23 mouse cellular contexts compared by ENCODE assay signal in genomic region chr11:25167939-25168338, GRCm38 (mm10).
DNase-seq lines count a peak whose midpoint lies in the region; ATAC-seq and TF ChIP-seq lines count a peak whose summit lies in the region.
"Had no signal": no experiment of that assay in that cellular context is flagged by ENCODE, and none has a peak within 500 bp of the region (broad histone marks: within the 10 kb centered on the region; RNA-seq: fewer than 3 reads in every experiment).

No protein-coding gene starts in this region.

- H3K4me3 ChIP-seq in forebrain, embryonic 14.5 days (ENCODE audit: low read depth, low read length) = no peak overlapping the region
- no peak overlapping the region for H3K4me3 ChIP-seq in forebrain, embryonic 12.5 days (replicated peaks)
- H3K4me3 ChIP-seq in midbrain, embryonic 11.5 days (ENCODE audit: low read depth, low read length) = no peak overlapping the region
- no peak overlapping the region for H3K4me3 ChIP-seq in midbrain, embryonic 14.5 days (replicated peaks; ENCODE audit: low read depth, low read length)
- H3K4me3 ChIP-seq in forebrain, postnatal 0 days (ENCODE audit: low read depth, low read length) = no peak overlapping the region
- H3K4me3 ChIP-seq in heart, embryonic 10.5 days = no peak overlapping the region
- H3K4me3 ChIP-seq: embryonic facial prominence, embryonic 10.5 days; embryonic facial prominence, embryonic 12.5 days had no signal

- H3K4me2 ChIP-seq in forebrain, embryonic 14.5 days (ENCODE audit: low read length) = no peak overlapping the region
- H3K4me2 ChIP-seq in forebrain, embryonic 12.5 days = no peak overlapping the region
- H3K4me2 ChIP-seq in midbrain, embryonic 11.5 days = no peak overlapping the region
- H3K4me2 ChIP-seq in midbrain, embryonic 14.5 days (ENCODE audit: low read length) = no peak overlapping the region
- no peak overlapping the region for H3K4me2 ChIP-seq in forebrain, postnatal 0 days (ENCODE audit: low read depth)
- H3K4me2 ChIP-seq: embryonic facial prominence, embryonic 12.5 days had no signal

- H3K4me1 ChIP-seq in forebrain, embryonic 14.5 days (ENCODE audit: control insufficient read depth, insufficient read depth, low read length) = no peaks in the 10 kb centered on the region
- H3K4me1 ChIP-seq in forebrain, embryonic 12.5 days = no peaks in the 10 kb centered on the region
- no peaks in the 10 kb centered on the region for H3K4me1 ChIP-seq in midbrain, embryonic 11.5 days (ENCODE audit: control insufficient read depth, insufficient read depth, low read length)
- H3K4me1 ChIP-seq in midbrain, embryonic 14.5 days (ENCODE audit: control insufficient read depth, insufficient read depth, low read length) = no peaks in the 10 kb centered on the region
- no peaks in the 10 kb centered on the region for H3K4me1 ChIP-seq in forebrain, postnatal 0 days (ENCODE audit: insufficient read depth)
- no peaks in the 10 kb centered on the region for H3K4me1 ChIP-seq in heart, embryonic 10.5 days
- H3K4me1 ChIP-seq: embryonic facial prominence, embryonic 10.5 days; embryonic facial prominence, embryonic 12.5 days had no signal

- no peaks in the 10 kb centered on the region for H3K9me3 ChIP-seq in forebrain, embryonic 14.5 days (replicated peaks; ENCODE audit: control insufficient read depth, low read length)
- no peaks in the 10 kb centered on the region for H3K9me3 ChIP-seq in forebrain, embryonic 12.5 days
- no peaks in the 10 kb centered on the region for H3K9me3 ChIP-seq in midbrain, embryonic 11.5 days (ENCODE audit: control insufficient read depth, low read length)
- H3K9me3 ChIP-seq in midbrain, embryonic 14.5 days (ENCODE audit: control insufficient read depth, low read length) = no peaks in the 10 kb centered on the region
- H3K9me3 ChIP-seq in forebrain, postnatal 0 days (ENCODE audit: low read length) = no peaks in the 10 kb centered on the region
- no peaks in the 10 kb centered on the region for H3K9me3 ChIP-seq in heart, embryonic 10.5 days
- H3K9me3 ChIP-seq: embryonic facial prominence, embryonic 10.5 days; embryonic facial prominence, embryonic 12.5 days; G1E had no signal

- no peak for TF ChIP-seq POLR2A in brain, embryonic 14.5 days (IDR thresholded peaks at IDR 0.05; ENCODE audit: borderline replicate concordance, extremely low read depth, insufficient read depth, insufficient read length, poor library complexity, severe bottlenecking)

- no peak overlapping the region for H3K9ac ChIP-seq in forebrain, embryonic 14.5 days (ENCODE audit: low read length)
- H3K9ac ChIP-seq in forebrain, embryonic 12.5 days = no peak overlapping the region
- H3K9ac ChIP-seq in midbrain, embryonic 11.5 days (ENCODE audit: low read length) = no peak overlapping the region
- no peak overlapping the region for H3K9ac ChIP-seq in midbrain, embryonic 14.5 days (replicated peaks; ENCODE audit: low read length)
- no peak overlapping the region for H3K9ac ChIP-seq in forebrain, postnatal 0 days
- H3K9ac ChIP-seq: embryonic facial prominence, embryonic 12.5 days had no signal

- H3K27ac ChIP-seq in forebrain, embryonic 14.5 days (ENCODE audit: low read depth, low read length) = no peak overlapping the region
- H3K27ac ChIP-seq in forebrain, embryonic 12.5 days = no peak overlapping the region
- no peak overlapping the region for H3K27ac ChIP-seq in midbrain, embryonic 11.5 days (ENCODE audit: low read depth, low read length)
- no peak overlapping the region for H3K27ac ChIP-seq in midbrain, embryonic 14.5 days (replicated peaks; ENCODE audit: low read depth, low read length)
- peak overlapping the region; percentile 55; the same call in 1 of the 2 replicates for H3K27ac ChIP-seq in forebrain, postnatal 0 days (ENCODE audit: low read depth, low read length)
- H3K27ac ChIP-seq in heart, embryonic 10.5 days = no peak overlapping the region
- H3K27ac ChIP-seq: embryonic facial prominence, embryonic 10.5 days; embryonic facial prominence, embryonic 12.5 days had no signal

- no peaks in the 10 kb centered on the region for H3K27me3 ChIP-seq in forebrain, embryonic 14.5 days (replicated peaks; ENCODE audit: control insufficient read depth, insufficient read depth, low read length)
- no peaks in the 10 kb centered on the region for H3K27me3 ChIP-seq in forebrain, embryonic 12.5 days
- no peaks in the 10 kb centered on the region for H3K27me3 ChIP-seq in midbrain, embryonic 11.5 days (ENCODE audit: control insufficient read depth, insufficient read depth, low read length)
- H3K27me3 ChIP-seq in midbrain, embryonic 14.5 days (ENCODE audit: control insufficient read depth, insufficient read depth, low read length) = no peaks in the 10 kb centered on the region
- H3K27me3 ChIP-seq in forebrain, postnatal 0 days (ENCODE audit: insufficient read depth, low read length) = no peaks in the 10 kb centered on the region
- H3K27me3 ChIP-seq in heart, embryonic 10.5 days (ENCODE audit: insufficient read depth, poor library complexity, severe bottlenecking) = no peaks in the 10 kb centered on the region
- H3K27me3 ChIP-seq: CH12.LX; embryonic facial prominence, embryonic 12.5 days; Patski had no signal

- no peaks in the 10 kb centered on the region for H3K36me3 ChIP-seq in forebrain, embryonic 14.5 days (ENCODE audit: control insufficient read depth, insufficient read depth, low read length)
- H3K36me3 ChIP-seq in forebrain, embryonic 12.5 days (replicated peaks) = no peaks in the 10 kb centered on the region
- no peaks in the 10 kb centered on the region for H3K36me3 ChIP-seq in midbrain, embryonic 11.5 days (ENCODE audit: control insufficient read depth, insufficient read depth, low read length)
- no peaks in the 10 kb centered on the region for H3K36me3 ChIP-seq in midbrain, embryonic 14.5 days (ENCODE audit: control insufficient read depth, insufficient read depth, low read length)
- no peaks in the 10 kb centered on the region for H3K36me3 ChIP-seq in forebrain, postnatal 0 days (ENCODE audit: insufficient read depth)
- H3K36me3 ChIP-seq in heart, embryonic 10.5 days = no peaks in the 10 kb centered on the region
- H3K36me3 ChIP-seq: embryonic facial prominence, embryonic 10.5 days; embryonic facial prominence, embryonic 12.5 days; G1E had no signal

- WGBS in forebrain, embryonic 14.5 days = 56% methylated on average over 1 of the region's 1 CpGs
- WGBS in forebrain, embryonic 12.5 days = 56% methylated on average over 1 of the region's 1 CpGs
- WGBS in midbrain, embryonic 11.5 days = 84% methylated on average over 1 of the region's 1 CpGs
- WGBS in midbrain, embryonic 14.5 days = 91% methylated on average over 1 of the region's 1 CpGs
- WGBS in forebrain, postnatal 0 days = 55% methylated on average over 1 of the region's 1 CpGs
- WGBS in heart, embryonic 10.5 days = 86% methylated on average over 1 of the region's 1 CpGs

- ATAC-seq in forebrain, embryonic 14.5 days = no peak
- no peak for ATAC-seq in forebrain, embryonic 12.5 days (ENCODE audit: low FRiP score)
- ATAC-seq in midbrain, embryonic 11.5 days (ENCODE audit: low FRiP score) = no peak
- no peak for ATAC-seq in midbrain, embryonic 14.5 days (ENCODE audit: low FRiP score, low TSS enrichment)
- ATAC-seq in forebrain, postnatal 0 days = peak; percentile 54; the same call in 1 of the 2 replicates
- ATAC-seq: activated CD4-positive, CD25-positive, alpha-beta regulatory T cell, adult 4 months; CD4-positive, CD25-positive, alpha-beta regulatory T cell, adult 4 months; Patski had no signal

- peak; percentile 34 for DNase-seq in forebrain, embryonic 14.5 days (ENCODE audit: low spot score)
- DNase-seq in midbrain, embryonic 11.5 days (ENCODE audit: low spot score, missing footprints) = peak; percentile 54
- DNase-seq in midbrain, embryonic 14.5 days = no peak
- peak; percentile 55 for DNase-seq in brain, embryonic 14.5 days (ENCODE audit: low read depth)
- DNase-seq in forebrain, postnatal 0 days = peak; percentile 12
- no peak for DNase-seq in kidney, postnatal 4 days
- DNase-seq in heart, embryonic 10.5 days (ENCODE audit: low spot score) = no peak
- DNase-seq: adrenal gland, adult 8-10 months; adrenal gland, postnatal 14 days; adrenal gland, postnatal 36 days; cerebellum, adult 11-12 months; cerebellum, adult 2 months; cerebellum, adult 9-10 months; cerebellum, postnatal 10 days; cerebellum, postnatal 25 days had no signal

- TF ChIP-seq CTCF in brain, embryonic 14.5 days (IDR thresholded peaks at IDR 0.05; ENCODE audit: borderline replicate concordance, extremely low read depth, insufficient read depth, insufficient read length) = no peak
- TF ChIP-seq CTCF in forebrain, postnatal 0 days (IDR thresholded peaks at IDR 0.05; ENCODE audit: low read depth) = no peak

Comparison
In these comparisons a context has a peak if more than half of its experiments do, and no peak if none do; other contexts are left out.
1. DNase-seq: peak in forebrain, embryonic 14.5 days (single experiment), midbrain, embryonic 11.5 days (single experiment), brain, embryonic 14.5 days (single experiment) and forebrain, postnatal 0 days (single experiment); none in midbrain, embryonic 14.5 days (single experiment), kidney, postnatal 4 days (0 of 2) and heart, embryonic 10.5 days (single experiment).